Mouse (Mus musculus) small intestine, adult 2 months (tissue): ENCODE results near the gene Wwc2.

Source experiments
- CTCF ChIP-seq: fragments of 200-500 bp; IDR thresholded peaks from 2 replicates; pipeline ENCODE4 v1.5.1; 2012; ENCODE audit warnings: low read depth, mild to moderate bottlenecking, control low read depth, inconsistent platforms, low read length, moderate library complexity, mixed read lengths; ENCODE audit not compliant: insufficient replicate concordance, insufficient read length; ENCODE audit errors: extremely low read depth
- POLR2A ChIP-seq: fragments of 200-500 bp; IDR thresholded peaks from 2 replicates; pipeline ENCODE4 v1.6.1; 2012; ENCODE audit warnings: low read depth, mild to moderate bottlenecking, control low read depth, inconsistent platforms, low read length, moderate library complexity

DNA sequence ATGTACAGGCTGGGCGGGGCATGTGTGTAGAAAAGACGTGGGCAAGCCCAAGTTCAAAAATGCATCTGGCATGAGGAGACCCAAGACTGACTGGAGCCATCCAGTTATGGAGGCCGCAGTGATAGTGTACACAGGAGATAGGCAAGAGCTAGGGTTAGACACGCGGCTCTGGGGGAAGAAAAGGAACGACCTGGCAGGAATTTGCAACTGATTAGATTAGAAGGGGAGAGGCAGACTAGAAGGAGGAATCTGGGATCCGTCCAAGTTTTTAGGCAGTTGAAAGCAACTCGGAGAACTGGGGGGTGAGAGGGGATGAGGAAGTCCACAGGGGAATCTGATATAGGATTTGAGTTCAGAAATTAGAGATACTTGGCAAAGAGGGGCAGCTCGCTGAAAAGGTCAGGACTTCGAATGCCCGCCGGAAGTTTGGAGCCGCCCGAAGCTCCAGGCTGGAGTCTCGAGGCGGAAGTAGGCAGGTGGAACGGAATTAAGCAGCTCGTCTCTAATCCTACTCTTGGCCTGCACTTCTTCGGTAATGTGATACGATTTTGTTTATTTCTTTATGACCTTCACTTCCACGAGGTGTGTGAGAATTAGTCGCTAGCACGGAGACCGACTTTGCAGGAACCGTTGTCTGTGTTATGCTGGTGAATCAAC lies 4.0 kb upstream of the Wwc2 start:
- TF ChIP-seq CTCF (no peak), POLR2A (no peak)
